Mouse (Mus musculus): ENCODE measurements around the gene Slc2a1. TPM values are rescaled to one million over a fixed set of nuclear protein-coding genes. Genes with fewer than 3 reads are reported as not detected.
A peak's percentile ranks its signal among the peaks of the same experiment; 100 is the strongest.

Gene Slc2a1
- 78.5 and 91.6 TPM in 2 replicates for polyA plus RNA-seq (2015; fragmentation: Nextera tagmentation; extraction: Ambion mirVana)

DNA sequence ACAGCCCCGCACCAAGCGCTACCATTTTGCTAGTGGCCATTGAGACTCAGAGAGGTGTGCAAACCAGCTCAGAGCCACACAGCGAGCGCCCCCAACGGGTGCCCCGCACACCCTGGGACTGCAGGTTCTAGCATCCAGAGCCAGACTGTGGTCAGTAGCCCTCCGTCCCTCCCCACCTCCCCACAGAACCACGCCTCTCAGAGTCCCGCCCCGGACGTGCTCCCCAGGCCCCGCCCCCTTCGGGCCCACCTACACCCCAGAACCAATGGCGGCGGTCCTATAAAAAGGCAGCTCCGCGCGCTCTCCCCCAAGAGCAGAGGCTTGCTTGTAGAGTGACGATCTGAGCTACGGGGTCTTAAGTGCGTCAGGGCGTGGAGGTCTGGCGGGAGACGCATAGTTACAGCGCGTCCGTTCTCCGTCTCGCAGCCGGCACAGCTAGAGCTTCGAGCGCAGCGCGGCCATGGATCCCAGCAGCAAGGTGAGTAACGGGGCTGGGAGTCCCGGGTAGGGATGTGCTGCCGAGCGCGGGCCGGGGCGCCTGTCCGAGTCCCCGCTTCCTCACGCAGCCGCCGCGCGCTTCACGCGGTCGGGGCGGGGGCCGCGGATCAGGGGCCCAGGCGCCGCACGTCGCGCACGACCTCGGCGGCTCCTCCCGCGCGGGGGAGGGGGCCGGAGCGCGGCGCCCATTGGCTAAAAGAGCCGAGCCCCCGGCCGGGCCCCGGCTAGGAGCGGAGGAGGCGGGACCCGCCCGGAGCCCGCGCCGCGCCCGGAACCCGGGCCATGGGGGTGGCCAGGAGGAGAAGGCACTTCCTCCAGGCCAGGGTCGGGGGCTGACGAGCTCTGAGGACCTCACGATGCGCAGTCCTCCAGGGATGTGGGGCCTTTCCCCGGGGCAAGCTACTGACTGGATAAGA is at the start of gene Slc2a1:
Slc2a1 (plus strand) TSS at position 217 of the 914 bp plus-strand sequence.
- peak within 1 kb of the TSS; percentile 87 for H3K9ac ChIP-seq
- H3K27ac ChIP-seq: peak within 1 kb of the TSS; percentile 99
- peak within 1 kb of the TSS; percentile 76 for H3K4me2 ChIP-seq
- peak within 1 kb of the TSS; percentile 89 for H3K4me3 ChIP-seq (replicated peaks)
- ATAC-seq (replicated peaks; ENCODE audit: low FRiP score): peak; percentile 96
- no peaks in the 10 kb centered on the region for H3K9me3 ChIP-seq (replicated peaks)
- WGBS: under 1% methylated on average over 79 of the region's 88 CpGs
- peaks cover 66% of the 10 kb centered on the region for H3K4me1 ChIP-seq
- peaks cover 16% of the 10 kb centered on the region for H3K36me3 ChIP-seq
- no peaks in the 10 kb centered on the region for H3K27me3 ChIP-seq

DNA sequence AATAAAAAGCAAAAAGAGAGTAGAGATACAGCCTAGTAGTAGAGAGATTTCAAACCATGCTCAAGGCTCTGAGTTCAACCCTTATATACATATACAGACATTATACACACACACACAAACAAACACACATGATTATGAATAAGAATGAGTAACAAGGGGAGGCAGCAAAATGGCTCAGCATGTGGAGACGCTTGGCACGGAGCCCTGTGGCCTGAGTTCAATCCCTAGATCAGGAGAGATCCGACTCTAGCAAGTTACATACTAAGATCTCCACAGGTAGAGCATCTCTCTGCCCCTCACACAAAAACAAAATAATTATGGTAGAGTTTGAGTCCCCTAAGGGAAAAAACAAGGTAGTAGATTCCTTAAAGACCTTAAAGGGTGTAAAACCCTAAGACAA is 41.7 kb upstream of the Slc2a1 start:
- Histone ChIP-seq H3K4me1 (peaks cover 11% of the 10 kb centered on the region), H3K9me3 (replicated peaks) (no peaks in the 10 kb centered on the region), H3K27me3 (peaks cover 14% of the 10 kb centered on the region), H3K36me3 (no peaks in the 10 kb centered on the region), H3K27ac (no peak overlapping the region), H3K4me3 (replicated peaks) (no peak overlapping the region), H3K4me2 (no peak overlapping the region), H3K9ac (no peak overlapping the region)
- WGBS: 88% methylated on average over 3 of the region's 3 CpGs
- ATAC-seq (replicated peaks; ENCODE audit: low FRiP score): no peak

DNA sequence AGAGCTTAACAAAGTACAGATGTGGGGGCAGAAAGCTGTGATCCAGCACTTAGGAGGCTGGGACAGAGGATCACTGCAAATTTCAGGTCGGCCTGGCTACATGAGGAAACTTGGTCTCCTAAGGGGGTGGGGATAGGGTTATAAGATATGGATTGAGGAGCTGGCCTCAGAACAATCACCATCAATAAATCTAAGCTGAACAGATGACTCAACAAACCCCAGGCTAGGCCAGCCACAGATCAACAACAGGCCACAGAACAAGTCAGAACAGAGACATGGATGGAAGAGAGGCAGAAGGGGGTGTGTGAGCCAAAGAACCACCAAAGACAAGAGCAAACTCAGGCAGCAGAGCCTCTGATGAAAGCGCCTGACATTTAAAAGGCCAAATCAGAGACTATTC is 41.3 kb upstream of the Slc2a1 start:
- no peaks in the 10 kb centered on the region for H3K9me3 ChIP-seq (replicated peaks)
- H3K4me1 ChIP-seq: peaks cover 15% of the 10 kb centered on the region
- 74% methylated on average over 2 of the region's 2 CpGs for WGBS
- no peak for ATAC-seq (replicated peaks; ENCODE audit: low FRiP score)
- H3K4me3 ChIP-seq (replicated peaks): no peak overlapping the region
- no peaks in the 10 kb centered on the region for H3K36me3 ChIP-seq
- H3K27me3 ChIP-seq: peaks cover 18% of the 10 kb centered on the region
- no peak overlapping the region for H3K27ac ChIP-seq
- H3K4me2 ChIP-seq: no peak overlapping the region
- no peak overlapping the region for H3K9ac ChIP-seq

DNA sequence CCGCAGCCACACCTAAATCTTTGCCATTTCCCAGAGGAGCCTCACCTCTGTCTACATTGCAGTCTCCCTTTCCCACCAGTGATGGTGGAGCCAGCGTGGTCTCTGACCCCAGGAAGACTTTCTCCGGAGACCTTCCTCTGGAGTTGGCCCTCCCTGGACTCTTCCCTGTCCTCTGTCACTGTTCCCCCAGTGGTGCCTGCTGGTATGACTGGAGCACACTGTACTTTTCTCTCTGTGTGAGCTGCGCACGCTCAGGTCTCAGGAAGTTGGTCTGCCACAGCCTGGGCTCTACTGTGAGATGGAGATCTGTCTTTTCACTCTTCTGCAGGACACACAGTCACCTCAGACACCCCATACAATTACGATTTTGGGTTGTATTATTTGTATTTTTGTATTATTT is 39.6 kb upstream of the Slc2a1 start:
- Histone ChIP-seq H3K36me3 (no peaks in the 10 kb centered on the region), H3K9me3 (replicated peaks) (no peaks in the 10 kb centered on the region), H3K27ac (no peak overlapping the region), H3K4me1 (peaks cover 32% of the 10 kb centered on the region), H3K4me3 (replicated peaks) (no peak overlapping the region), H3K27me3 (peaks cover 35% of the 10 kb centered on the region), H3K4me2 (no peak overlapping the region), H3K9ac (no peak overlapping the region)
- WGBS: 67% methylated on average over 6 of the region's 6 CpGs
- no peak for ATAC-seq (replicated peaks; ENCODE audit: low FRiP score)

DNA sequence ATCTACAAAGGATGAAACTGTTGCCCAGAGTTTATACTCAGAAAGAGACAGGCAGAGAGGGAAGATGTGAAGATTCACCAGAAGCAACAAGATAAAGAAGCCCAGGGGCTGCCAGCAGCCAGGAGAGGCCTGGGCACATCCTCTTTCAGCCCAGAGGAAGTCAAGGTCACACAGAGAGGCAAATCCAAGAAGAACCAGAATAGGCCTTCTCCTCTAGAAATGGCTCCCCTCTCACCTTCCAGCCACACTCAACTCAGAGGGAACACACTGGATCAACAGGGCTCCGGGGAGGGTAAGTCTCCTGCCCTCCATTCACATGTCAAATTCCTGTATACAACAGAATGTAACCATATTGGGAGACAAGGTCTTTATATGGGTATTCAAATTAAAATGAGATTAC is 38.3 kb upstream of the Slc2a1 start:
- Histone ChIP-seq H3K9me3 (replicated peaks) (no peaks in the 10 kb centered on the region), H3K4me2 (no peak overlapping the region), H3K27me3 (peaks cover 36% of the 10 kb centered on the region), H3K27ac (no peak overlapping the region), H3K4me1 (peaks cover 32% of the 10 kb centered on the region), H3K36me3 (no peaks in the 10 kb centered on the region), H3K4me3 (replicated peaks) (no peak overlapping the region), H3K9ac (no peak overlapping the region)
- 57% methylated on average over 1 of the region's 1 CpGs for WGBS
- ATAC-seq (replicated peaks; ENCODE audit: low FRiP score): no peak

DNA sequence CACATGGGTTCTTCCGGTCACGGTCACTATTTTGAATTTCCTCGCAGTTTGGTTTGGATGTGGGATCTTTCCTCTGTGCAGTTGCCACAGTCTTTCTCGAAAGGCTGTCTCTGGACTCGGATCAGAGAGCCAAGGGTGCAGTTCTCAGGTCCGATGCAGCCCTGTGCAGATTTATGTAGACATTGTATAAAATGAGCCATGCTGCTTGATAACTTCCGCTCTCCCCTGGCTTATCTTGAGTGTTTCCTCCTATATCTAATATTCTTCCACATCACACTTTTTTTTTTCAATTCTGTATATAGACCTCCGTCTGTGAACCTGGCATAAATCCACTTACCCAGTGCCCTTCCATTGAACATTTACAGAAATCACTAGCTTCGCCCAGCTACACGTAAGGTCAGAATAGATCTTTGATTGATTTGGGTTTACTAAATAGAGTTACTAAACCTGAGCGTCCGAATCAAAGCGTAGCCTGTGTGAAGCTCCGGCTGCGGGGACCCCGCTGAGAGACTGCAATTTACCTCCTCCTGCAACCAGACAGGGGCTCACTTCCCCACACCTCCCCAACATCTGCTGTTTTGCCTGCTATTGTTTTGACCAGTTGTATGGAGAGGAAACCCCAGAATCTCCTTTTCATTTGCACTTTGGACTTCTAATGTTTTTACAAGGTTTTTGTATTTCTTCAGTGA is 37.4 kb upstream of the Slc2a1 start:
- Histone ChIP-seq H3K9ac (no peak overlapping the region), H3K4me1 (peaks cover 32% of the 10 kb centered on the region), H3K27me3 (peaks cover 36% of the 10 kb centered on the region), H3K4me2 (no peak overlapping the region), H3K36me3 (no peaks in the 10 kb centered on the region), H3K27ac (no peak overlapping the region), H3K9me3 (replicated peaks) (no peaks in the 10 kb centered on the region), H3K4me3 (replicated peaks) (no peak overlapping the region)
- ATAC-seq (replicated peaks; ENCODE audit: low FRiP score): no peak
- 35% methylated on average over 16 of the region's 16 CpGs for WGBS

DNA sequence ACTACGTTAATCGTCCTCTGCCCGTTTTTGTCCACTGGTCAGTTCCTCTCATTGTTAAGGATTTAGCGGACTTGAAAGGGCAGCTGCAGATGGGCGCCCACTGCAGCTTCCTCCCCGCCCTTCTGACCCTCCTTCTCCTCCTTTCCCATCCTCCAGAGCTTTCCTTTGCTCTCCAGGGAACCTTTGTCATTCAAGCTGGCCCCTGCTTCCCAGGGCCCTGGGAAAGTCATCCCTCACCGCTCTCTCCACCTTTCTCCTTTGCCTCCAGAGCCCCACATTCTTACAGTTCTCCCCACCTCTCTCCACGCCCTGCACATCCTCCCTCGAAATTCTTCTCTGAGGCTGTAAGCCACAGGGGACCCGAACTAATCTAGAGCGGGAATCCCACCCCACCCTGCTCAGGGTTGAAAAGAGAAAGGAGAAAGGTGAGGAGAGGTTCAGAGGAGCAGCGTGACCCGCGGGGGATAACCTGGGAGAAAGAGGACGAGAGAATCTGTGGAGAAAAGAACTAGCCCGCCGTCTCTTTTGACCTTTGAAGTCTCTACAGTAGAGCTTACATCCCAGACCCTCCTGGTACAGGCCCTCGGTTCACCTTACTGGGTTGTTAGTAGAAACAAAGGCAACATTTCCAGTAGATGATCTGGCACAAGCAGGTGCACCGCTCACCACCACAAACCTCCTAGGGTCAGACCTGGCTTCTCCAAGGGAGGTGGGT is 36.7 kb upstream of the Slc2a1 start:
- no peak overlapping the region for H3K4me3 ChIP-seq (replicated peaks)
- H3K4me2 ChIP-seq: peak overlapping the region; percentile 37
- H3K27ac ChIP-seq: peak overlapping the region; percentile 67; the same call in 1 of the 2 replicates
- no peak overlapping the region for H3K9ac ChIP-seq
- H3K36me3 ChIP-seq: no peaks in the 10 kb centered on the region
- H3K9me3 ChIP-seq (replicated peaks): no peaks in the 10 kb centered on the region
- 12% methylated on average over 19 of the region's 19 CpGs for whole genome bisulfite sequencing
- ATAC-seq (replicated peaks; ENCODE audit: low FRiP score): no peak
- H3K4me1 ChIP-seq: peaks cover 32% of the 10 kb centered on the region
- H3K27me3 ChIP-seq: peaks cover 36% of the 10 kb centered on the region

DNA sequence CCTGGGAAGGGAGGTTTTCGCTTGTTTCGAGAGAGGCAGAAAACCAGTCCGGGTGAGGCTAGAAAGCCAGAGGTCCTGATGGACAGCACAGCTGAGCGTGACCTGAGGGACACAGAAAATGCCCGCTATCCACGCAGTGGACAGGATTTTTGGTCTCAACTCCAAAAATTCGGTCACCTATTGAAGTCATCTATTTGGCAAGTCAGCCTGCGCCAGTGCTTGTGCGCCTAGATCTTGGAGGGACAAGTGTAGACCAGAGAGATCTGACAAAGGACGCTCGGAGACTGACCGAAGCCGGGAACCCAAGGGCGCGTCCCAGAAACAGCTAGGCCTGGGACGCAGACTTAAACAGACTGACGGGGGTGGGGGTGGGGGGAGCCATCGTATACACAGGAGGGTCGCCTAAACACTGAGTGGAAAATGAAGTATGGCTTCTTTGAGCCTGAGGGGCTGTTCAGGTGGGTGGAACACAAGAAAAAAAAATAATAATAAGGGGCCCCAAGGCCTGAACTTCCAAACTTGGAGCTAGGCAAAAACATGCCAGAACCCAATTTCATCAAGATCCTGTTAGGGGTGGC is 36.1 kb upstream of the Slc2a1 start:
- Histone ChIP-seq H3K27me3 (peaks cover 36% of the 10 kb centered on the region), H3K9ac (no peak overlapping the region), H3K36me3 (no peaks in the 10 kb centered on the region), H3K27ac (peak overlapping the region; percentile 67; the same call in 1 of the 2 replicates), H3K4me1 (peaks cover 35% of the 10 kb centered on the region), H3K9me3 (replicated peaks) (no peaks in the 10 kb centered on the region), H3K4me3 (replicated peaks) (peak overlapping the region; percentile 28), H3K4me2 (peak overlapping the region; percentile 53)
- no peak; the same call in 1 of the 2 replicates for ATAC-seq (replicated peaks; ENCODE audit: low FRiP score)
- WGBS: 32% methylated on average over 19 of the region's 19 CpGs

DNA sequence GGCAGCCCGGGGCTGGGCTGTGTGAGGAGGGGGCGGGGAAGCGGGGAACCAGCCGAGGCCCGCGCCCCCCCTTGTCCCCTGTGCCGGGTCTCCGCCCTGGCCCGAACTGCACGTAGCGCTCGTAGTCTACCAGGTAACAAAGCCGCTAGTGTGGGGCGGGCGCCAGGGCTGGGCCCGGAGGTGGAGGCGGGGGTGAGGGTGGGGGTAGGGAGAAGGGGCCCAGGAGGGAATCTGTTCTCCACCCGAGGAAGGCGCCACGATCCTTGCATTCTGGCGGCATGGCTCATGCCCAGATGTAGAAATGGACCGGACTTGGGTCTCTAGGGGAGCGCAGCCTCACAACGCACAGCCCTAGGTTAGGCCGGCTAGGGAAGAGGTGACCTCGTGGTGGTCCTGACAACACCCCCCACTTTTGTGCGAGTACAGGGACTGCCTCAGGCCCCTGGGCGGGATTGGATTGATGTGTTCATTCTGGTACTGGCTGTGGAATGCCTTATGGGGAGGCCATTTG is 35.5 kb upstream of the Slc2a1 start:
- no peak overlapping the region for H3K9ac ChIP-seq
- peaks cover 36% of the 10 kb centered on the region for H3K27me3 ChIP-seq
- H3K9me3 ChIP-seq (replicated peaks): no peaks in the 10 kb centered on the region
- ATAC-seq (replicated peaks; ENCODE audit: low FRiP score): peak; percentile 78
- peaks cover 36% of the 10 kb centered on the region for H3K4me1 ChIP-seq
- WGBS: 15% methylated on average over 28 of the region's 28 CpGs
- peak overlapping the region; percentile 53 for H3K4me2 ChIP-seq
- no peaks in the 10 kb centered on the region for H3K36me3 ChIP-seq
- H3K27ac ChIP-seq: peak overlapping the region; percentile 67
- peak overlapping the region; percentile 28 for H3K4me3 ChIP-seq (replicated peaks)

DNA sequence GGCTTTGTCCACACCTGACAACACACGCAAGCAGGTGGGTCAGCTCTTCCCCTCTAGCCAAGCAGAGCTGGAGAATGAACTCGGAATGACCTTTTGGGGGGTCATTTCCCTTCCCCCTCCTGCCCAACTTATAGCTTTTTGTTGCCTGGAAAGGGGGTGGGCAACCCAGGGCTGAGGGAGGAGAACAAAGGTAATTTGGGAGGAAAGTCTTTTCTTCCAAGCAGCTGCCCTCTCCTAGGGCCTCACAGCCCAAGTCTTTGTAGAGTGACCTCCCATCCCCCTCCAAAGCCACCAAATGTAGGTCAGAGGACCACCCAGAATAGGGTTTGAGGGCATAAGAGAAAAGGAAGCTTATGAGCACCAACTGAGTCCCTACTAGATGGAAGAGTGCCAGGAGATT is 34.9 kb upstream of the Slc2a1 start:
- Histone ChIP-seq H3K4me2 (0 out of 2 replicates have a peak overlapping the region, but pooled peaks have one; percentile 53), H3K4me3 (replicated peaks) (no peak overlapping the region), H3K36me3 (no peaks in the 10 kb centered on the region), H3K27me3 (peaks cover 36% of the 10 kb centered on the region), H3K9ac (no peak overlapping the region), H3K4me1 (peaks cover 36% of the 10 kb centered on the region), H3K27ac (peak overlapping the region; percentile 67), H3K9me3 (replicated peaks) (no peaks in the 10 kb centered on the region)
- 26% methylated on average over 2 of the region's 2 CpGs for WGBS
- no peak for ATAC-seq (replicated peaks; ENCODE audit: low FRiP score)

DNA sequence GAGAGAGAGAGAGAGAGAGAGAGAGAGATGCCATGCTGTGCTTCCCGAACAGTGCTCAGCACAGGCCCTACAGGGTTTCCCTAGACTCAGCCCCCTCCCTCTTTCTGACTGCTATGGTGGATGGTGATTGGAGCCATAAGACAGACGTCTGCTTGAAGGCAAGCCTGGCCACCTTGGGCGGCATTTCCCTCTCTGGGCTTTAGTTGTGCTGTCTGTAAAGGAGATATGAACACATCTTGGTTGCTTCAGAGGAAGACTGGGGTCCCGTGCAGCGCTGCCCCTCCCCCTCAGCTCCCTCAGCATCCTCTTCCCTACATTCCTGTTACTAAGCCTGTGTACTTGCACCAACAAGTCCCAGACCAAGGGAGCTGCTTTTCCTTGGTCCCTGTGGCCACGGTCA is 33.9 kb upstream of the Slc2a1 start:
- Histone ChIP-seq H3K4me3 (replicated peaks) (no peak overlapping the region), H3K27me3 (peaks cover 36% of the 10 kb centered on the region), H3K9me3 (replicated peaks) (no peaks in the 10 kb centered on the region), H3K4me2 (no peak overlapping the region), H3K4me1 (peaks cover 36% of the 10 kb centered on the region), H3K9ac (no peak overlapping the region), H3K36me3 (no peaks in the 10 kb centered on the region), H3K27ac (no peak overlapping the region)
- WGBS: 43% methylated on average over 6 of the region's 6 CpGs
- no peak for ATAC-seq (replicated peaks; ENCODE audit: low FRiP score)
